Mouse (Mus musculus) frontal cortex, adult 2 months (tissue): ENCODE results near the gene Tnni3k. TPM values are rescaled to one million over a fixed set of nuclear protein-coding genes. Genes with fewer than 3 reads are reported as not detected.

Experiments
- DNase-seq, 2 experiments: peaks; one replicate each; pipeline ENCODE4 v3.0.0; 2022; ENCODE audit warnings: low spot score in 1 of 2; ENCODE audit errors: extremely low spot score in 1 of 2
- polyA plus RNA-seq: library from polyadenylated mRNA; depleted of rRNA; stranded (reverse); fragments of >200 nt; gene quantifications from 2 replicates; pipeline ENCODE4 v1.2.3, GENCODE M21; 2012; rRNA removed

Gene Tnni3k
- polyA plus RNA-seq, 1 experiment, result 0.32 TPM

GRCm38 (mm10) chr3:154778836-154779595, 276.2 kb downstream of the Tnni3k start:
- DNase-seq, result no peak

GRCm38 (mm10) chr3:154771651-154772050, 283.6 kb downstream of the Tnni3k start:
- DNase-seq, result no peak

- no peak for DNase-seq
These were observed 288.9 kb downstream of the Tnni3k start for GRCm38 (mm10) chr3:154766321-154766720.

DNA sequence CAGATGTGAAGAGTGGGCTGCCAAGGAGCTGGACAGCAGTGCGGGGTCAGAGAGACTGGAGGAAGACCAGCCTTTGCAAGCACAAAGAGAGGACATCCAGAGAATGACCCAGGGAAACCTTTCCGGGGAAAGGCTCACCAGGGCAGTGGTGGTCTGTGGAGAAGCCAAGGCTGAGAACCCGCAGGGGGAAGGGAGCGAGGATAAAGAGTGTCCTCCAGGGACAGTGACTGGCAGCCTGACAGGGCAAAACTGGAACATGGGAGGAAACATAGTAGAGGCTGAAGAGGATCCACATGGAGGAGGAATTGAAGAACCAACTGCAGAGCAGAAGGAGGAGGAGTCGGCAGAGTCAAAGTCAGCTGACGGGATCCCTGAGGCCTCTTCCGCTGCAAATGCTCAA, 291.1 kb downstream of the Tnni3k start:
- no peak for DNase-seq

DNA sequence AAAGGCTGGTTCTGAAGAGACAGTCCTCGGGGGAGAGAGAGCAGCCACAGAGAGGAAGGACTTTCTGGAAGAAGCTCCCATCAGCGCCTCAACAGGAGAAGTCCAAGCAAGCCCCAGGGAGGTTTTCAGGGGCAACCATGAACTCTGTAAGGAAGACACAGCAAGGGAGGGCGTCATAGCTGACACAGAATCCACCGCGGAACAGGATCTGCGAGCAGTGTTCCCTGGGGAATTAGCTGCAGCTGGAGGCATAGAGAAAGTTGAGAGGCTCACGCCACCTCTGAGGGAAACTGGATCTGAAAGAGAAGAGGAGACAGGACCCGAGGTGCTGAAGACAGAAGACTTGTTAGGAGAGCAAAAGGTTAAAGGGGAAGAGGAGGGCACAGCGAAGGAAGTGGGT, 291.8 kb downstream of the Tnni3k start:
- DNase-seq, result no peak

GRCm38 (mm10) chr3:154761108-154761507, 294.1 kb downstream of the Tnni3k start:
- DNase-seq, result no peak

GRCm38 (mm10) chr3:154758089-154758488, 297.1 kb downstream of the Tnni3k start:
- DNase-seq, result no peak

GRCm38 (mm10) chr3:154755225-154755624, 300.0 kb downstream of the Tnni3k start:
- no peak for DNase-seq

GRCm38 (mm10) chr3:154754505-154754904, 300.7 kb downstream of the Tnni3k start:
- DNase-seq, result no peak

- no peak for DNase-seq
These were observed 310.9 kb downstream of the Tnni3k start for GRCm38 (mm10) chr3:154744317-154744716.

DNA sequence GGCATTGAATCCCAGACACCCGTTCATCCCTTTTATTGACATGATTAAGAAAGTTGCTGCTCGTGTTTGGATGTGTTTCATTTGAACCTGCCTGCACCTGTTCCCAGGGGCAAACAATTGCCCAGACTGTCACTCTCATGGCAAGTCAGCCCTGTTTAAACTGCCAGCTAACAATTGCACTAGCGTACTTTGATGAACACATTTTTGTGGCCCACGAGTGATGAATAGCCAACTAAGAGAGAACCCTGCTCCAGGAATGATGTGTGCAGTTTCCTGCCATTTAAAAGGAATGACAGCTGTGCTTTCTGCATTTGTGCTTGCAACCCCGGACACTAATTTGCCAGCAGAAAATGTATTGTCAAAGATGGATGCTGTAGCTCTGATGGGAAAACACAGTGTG, 312.3 kb downstream of the Tnni3k start:
- DNase-seq, result no peak

DNA sequence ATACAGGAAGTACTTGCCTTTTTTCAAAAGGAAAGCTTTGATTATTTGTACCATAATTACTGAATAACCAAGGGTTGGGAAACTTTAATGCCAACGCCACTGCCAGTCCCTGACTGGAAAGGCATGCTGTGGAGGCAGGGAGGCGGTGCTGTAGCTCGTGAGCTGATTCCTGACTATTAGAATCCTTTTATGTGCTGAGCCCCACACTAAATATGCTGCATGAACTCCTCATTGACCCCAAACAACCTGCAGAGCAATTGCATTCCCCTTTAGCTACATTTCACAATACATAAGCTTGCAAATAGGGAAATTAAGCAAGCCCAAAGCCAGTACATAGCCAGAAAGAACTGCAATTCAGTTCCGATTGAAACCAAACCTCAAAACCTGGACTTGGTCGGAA, 313.7 kb downstream of the Tnni3k start:
- DNase-seq, result no peak

Other genes starting within 250 kb of the Tnni3k start
- 21.2 and 24.1 TPM in 2 replicates for gene Fpgt, start 38.0 kb upstream of the Tnni3k start, polyA plus RNA-seq
- gene Lrriq3, start 38.0 kb upstream of the Tnni3k start, polyA plus RNA-seq, result 0.29 and 0.48 TPM in 2 replicates